ENCODE assay signal across 15 mouse cellular contexts in the genomic region with DNA sequence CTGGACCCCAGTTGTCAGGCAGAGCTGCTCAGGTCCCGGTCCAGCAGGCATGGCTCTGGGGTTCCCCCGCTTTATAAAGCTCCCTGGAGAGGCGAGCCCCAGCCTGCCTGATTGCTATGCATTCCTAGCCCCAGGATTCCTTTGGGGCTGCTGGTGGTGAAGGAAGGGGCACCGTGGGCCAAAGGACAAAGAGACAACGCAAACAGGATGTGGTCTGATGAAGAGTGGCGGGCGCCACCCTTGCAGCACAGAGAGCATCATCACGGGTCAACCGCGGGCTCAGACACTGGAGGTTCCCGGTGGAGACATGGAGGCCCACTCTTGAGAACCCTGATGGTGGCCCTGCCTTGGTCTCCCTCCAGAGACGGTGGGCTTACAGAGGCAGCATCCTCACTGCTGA. TPM values are rescaled to one million over a fixed set of nuclear protein-coding genes. Genes with fewer than 3 reads are reported as not detected.
DNase-seq lines count a peak whose midpoint lies in the region; ATAC-seq and TF ChIP-seq lines count a peak whose summit lies in the region.
"Had no signal": no experiment of that assay in that cellular context is flagged by ENCODE, and none has a peak within 500 bp of the region (broad histone marks: within the 10 kb centered on the region; RNA-seq: fewer than 3 reads in every experiment).

A gene (minus strand): TSS at position 137 of the 400 bp plus-strand sequence.

- no peak within 1 kb of the TSS for H3K4me3 ChIP-seq in forebrain, embryonic 10.5 days
- no peak within 1 kb of the TSS for H3K4me3 ChIP-seq in forebrain, embryonic 16.5 days (replicated peaks; ENCODE audit: low read length)
- peak within 1 kb of the TSS; percentile 40 for H3K4me3 ChIP-seq in C2C12 (ENCODE audit: insufficient read depth, poor library complexity, severe bottlenecking)
- H3K4me3 ChIP-seq in embryonic facial prominence, embryonic 14.5 days (ENCODE audit: low read depth, low read length), result no peak within 1 kb of the TSS
- H3K4me3 ChIP-seq in midbrain, embryonic 14.5 days (replicated peaks; ENCODE audit: low read depth, low read length), result no peak within 1 kb of the TSS
- no peak within 1 kb of the TSS for H3K4me3 ChIP-seq in stomach, postnatal 0 days (ENCODE audit: low read depth, low read length)
- H3K4me3 ChIP-seq: erythroblast, embryonic 14.5 days had no signal

- no peak within 1 kb of the TSS for H3K4me2 ChIP-seq in forebrain, embryonic 16.5 days (ENCODE audit: low read length)
- 0 out of 2 replicates have a peak within 1 kb of the TSS, but pooled peaks have one; percentile 15 for H3K4me2 ChIP-seq in embryonic facial prominence, embryonic 14.5 days (ENCODE audit: low read depth, low read length)
- H3K4me2 ChIP-seq in midbrain, embryonic 14.5 days (ENCODE audit: low read length), result no peak within 1 kb of the TSS; the same call in 1 of the 2 replicates
- H3K4me2 ChIP-seq in stomach, postnatal 0 days (replicated peaks; ENCODE audit: low read depth), result no peak within 1 kb of the TSS

- peak within 1 kb of the TSS; percentile 20; the same call in 1 of the 2 replicates for H3K27ac ChIP-seq in forebrain, embryonic 10.5 days
- no peak within 1 kb of the TSS for H3K27ac ChIP-seq in forebrain, embryonic 16.5 days (ENCODE audit: low read length)
- H3K27ac ChIP-seq in embryonic facial prominence, embryonic 14.5 days (replicated peaks; ENCODE audit: low read depth, low read length), result no peak within 1 kb of the TSS
- peak within 1 kb of the TSS; percentile 26; the same call in 1 of the 2 replicates for H3K27ac ChIP-seq in midbrain, embryonic 14.5 days (replicated peaks; ENCODE audit: low read depth, low read length)
- no peak within 1 kb of the TSS for H3K27ac ChIP-seq in stomach, postnatal 0 days (replicated peaks)

- no peak for TF ChIP-seq CTCF in C2C12 (IDR thresholded peaks at IDR 0.05; ENCODE audit: control insufficient read depth, insufficient read depth, insufficient read length)
- TF ChIP-seq CTCF in stomach, postnatal 0 days (IDR thresholded peaks at IDR 0.05; ENCODE audit: low read depth), result no peak

- 42% methylated on average over 12 of the region's 12 CpGs for WGBS in forebrain, embryonic 10.5 days
- 57% methylated on average over 12 of the region's 12 CpGs for WGBS in forebrain, embryonic 16.5 days
- WGBS in embryonic facial prominence, embryonic 14.5 days, result 39% methylated on average over 12 of the region's 12 CpGs
- WGBS in midbrain, embryonic 14.5 days, result 33% methylated on average over 12 of the region's 12 CpGs
- 47% methylated on average over 12 of the region's 12 CpGs for WGBS in stomach, postnatal 0 days

- H3K4me1 ChIP-seq in forebrain, embryonic 10.5 days, result peaks cover 62% of the 10 kb centered on the region
- peaks cover 38% of the 10 kb centered on the region for H3K4me1 ChIP-seq in forebrain, embryonic 16.5 days (replicated peaks; ENCODE audit: control insufficient read depth, insufficient read depth, low read length)
- peaks cover 22% of the 10 kb centered on the region for H3K4me1 ChIP-seq in embryonic facial prominence, embryonic 14.5 days (ENCODE audit: control insufficient read depth, insufficient read depth, low read length)
- H3K4me1 ChIP-seq in midbrain, embryonic 14.5 days (ENCODE audit: control insufficient read depth, insufficient read depth, low read length), result peaks cover 55% of the 10 kb centered on the region
- H3K4me1 ChIP-seq in stomach, postnatal 0 days (replicated peaks; ENCODE audit: control insufficient read depth, insufficient read depth), result no peaks in the 10 kb centered on the region

- peaks cover 29% of the 10 kb centered on the region for H3K79me2 ChIP-seq in C2C12 (ENCODE audit: control insufficient read depth, insufficient read depth)

- peak within 1 kb of the TSS; percentile 44 for H3ac ChIP-seq in C2C12 (ENCODE audit: control insufficient read depth, insufficient read length, low read depth)

- H3K36me3 ChIP-seq in forebrain, embryonic 10.5 days (replicated peaks), result no peaks in the 10 kb centered on the region; the same call in 1 of the 2 replicates
- H3K36me3 ChIP-seq in forebrain, embryonic 16.5 days (ENCODE audit: control insufficient read depth, insufficient read depth), result no peaks in the 10 kb centered on the region
- no peaks in the 10 kb centered on the region for H3K36me3 ChIP-seq in C2C12 (ENCODE audit: control insufficient read depth, insufficient read depth)
- peaks cover 5% of the 10 kb centered on the region; the same call in 1 of the 2 replicates for H3K36me3 ChIP-seq in embryonic facial prominence, embryonic 14.5 days (ENCODE audit: control insufficient read depth, insufficient read depth, low read length)
- no peaks in the 10 kb centered on the region for H3K36me3 ChIP-seq in midbrain, embryonic 14.5 days (ENCODE audit: control insufficient read depth, insufficient read depth, low read length)
- no peaks in the 10 kb centered on the region for H3K36me3 ChIP-seq in stomach, postnatal 0 days (ENCODE audit: control insufficient read depth, insufficient read depth, low read length)

- H3K27me3 ChIP-seq in forebrain, embryonic 10.5 days (ENCODE audit: poor library complexity, severe bottlenecking), result peaks cover 33% of the 10 kb centered on the region; the same call in 1 of the 2 replicates
- no peaks in the 10 kb centered on the region for H3K27me3 ChIP-seq in forebrain, embryonic 16.5 days (replicated peaks; ENCODE audit: control insufficient read depth, insufficient read depth, low read length)
- H3K27me3 ChIP-seq in C2C12 (ENCODE audit: control insufficient read depth, insufficient read depth, insufficient read length), result no peaks in the 10 kb centered on the region
- no peaks in the 10 kb centered on the region for H3K27me3 ChIP-seq in embryonic facial prominence, embryonic 14.5 days (replicated peaks; ENCODE audit: control insufficient read depth, insufficient read depth, low read length)
- H3K27me3 ChIP-seq in midbrain, embryonic 14.5 days (ENCODE audit: control insufficient read depth, insufficient read depth, low read length), result no peaks in the 10 kb centered on the region
- H3K27me3 ChIP-seq in stomach, postnatal 0 days (ENCODE audit: control insufficient read depth, insufficient read depth, low read length), result no peaks in the 10 kb centered on the region

- H3K9ac ChIP-seq in forebrain, embryonic 16.5 days (replicated peaks; ENCODE audit: low read depth, low read length), result no peak within 1 kb of the TSS
- peak within 1 kb of the TSS; percentile 40 for H3K9ac ChIP-seq in embryonic facial prominence, embryonic 14.5 days (ENCODE audit: low read depth, low read length)
- no peak within 1 kb of the TSS for H3K9ac ChIP-seq in midbrain, embryonic 14.5 days (replicated peaks; ENCODE audit: low read length)
- H3K9ac ChIP-seq in stomach, postnatal 0 days (ENCODE audit: low read length), result no peak within 1 kb of the TSS

- no peak for DNase-seq in forebrain, embryonic 10.5 days (ENCODE audit: extremely low spot score, low spot score)
- no peak for DNase-seq in embryonic facial prominence, embryonic 14.5 days (ENCODE audit: low spot score)
- DNase-seq in midbrain, embryonic 14.5 days, result no peak
- no peak for DNase-seq in stomach, postnatal 0 days (ENCODE audit: low spot score)
- DNase-seq in heart, adult 11 months, result no peak
- no peak for DNase-seq in layer of hippocampus, adult 18-20 months (ENCODE audit: low spot score in 2 of 2)
- DNase-seq: cerebellum, postnatal 10 days; heart, postnatal 4 days; kidney, postnatal 25 days; lung, adult 2 months; retina, postnatal 1 day had no signal

- H3K79me3 ChIP-seq in C2C12 (ENCODE audit: low read depth), result peaks cover 6% of the 10 kb centered on the region

- no peak for TF ChIP-seq EP300 in stomach, postnatal 0 days (optimal IDR thresholded peaks at IDR 0.05)

- no peak for ATAC-seq in forebrain, embryonic 16.5 days
- no peak for ATAC-seq in embryonic facial prominence, embryonic 14.5 days (ENCODE audit: low read depth)
- no peak for ATAC-seq in midbrain, embryonic 14.5 days (ENCODE audit: low FRiP score, low TSS enrichment)
- no peak for ATAC-seq in stomach, postnatal 0 days (ENCODE audit: low FRiP score, low TSS enrichment)

- no peaks in the 10 kb centered on the region for H3K9me3 ChIP-seq in forebrain, embryonic 10.5 days
- no peaks in the 10 kb centered on the region for H3K9me3 ChIP-seq in forebrain, embryonic 16.5 days (ENCODE audit: control insufficient read depth, low read length)
- H3K9me3 ChIP-seq in embryonic facial prominence, embryonic 14.5 days (ENCODE audit: control insufficient read depth, low read length), result no peaks in the 10 kb centered on the region
- H3K9me3 ChIP-seq in midbrain, embryonic 14.5 days (ENCODE audit: control insufficient read depth, low read length), result no peaks in the 10 kb centered on the region
- no peaks in the 10 kb centered on the region for H3K9me3 ChIP-seq in stomach, postnatal 0 days (ENCODE audit: control insufficient read depth, low read length)

TF ChIP-seq in C2C12, 6 proteins besides CTCF, POLR2A, EP300 and RAD21:
- TF ChIP-seq MYOG (IDR thresholded peaks at IDR 0.05; ENCODE audit: control insufficient read depth, extremely low read depth, insufficient read length) (no peak), USF1 (IDR thresholded peaks at IDR 0.05; ENCODE audit: low read depth) (no peak), CEBPB (IDR thresholded peaks at IDR 0.05; ENCODE audit: low read depth) (no peak), MYOD1 (IDR thresholded peaks at IDR 0.05; ENCODE audit: control insufficient read depth, insufficient read length, low read depth) (no peak), MAX (IDR thresholded peaks at IDR 0.05) (no peak), FOSL1 (IDR thresholded peaks at IDR 0.05; ENCODE audit: insufficient read depth, low read length, poor library complexity, severe bottlenecking) (no peak)
TF ChIP-seq in C2C12: peak in this region for 0.

RNA-seq across cellular contexts. Expression of the gene that starts here (rescaled TPM):
- 0.09 and 0.14 TPM in 2 replicates for polyA plus RNA-seq in forebrain, embryonic 10.5 days (2016; fragmentation: Nextera tagmentation; extraction: Ambion mirVana)
- polyA plus RNA-seq in forebrain, embryonic 16.5 days (2015; fragmentation: Nextera tagmentation; extraction: Ambion mirVana), result 0.06 TPM in 1 of 2 replicates, not detected in the other
- polyA plus RNA-seq in C2C12 (2012; fragmentation: generic; extraction: Trizol), result 4.1 TPM
- 0.10 and 0.22 TPM in 2 replicates for polyA plus RNA-seq in embryonic facial prominence, embryonic 14.5 days (2014; fragmentation: Nextera tagmentation; extraction: Ambion mirVana)
- polyA plus RNA-seq in midbrain, embryonic 14.5 days (2014; fragmentation: Nextera tagmentation; extraction: Ambion mirVana), result 0.13 TPM in 1 of 2 replicates, not detected in the other
- 0.08 and 0.10 TPM in 2 replicates for polyA plus RNA-seq in stomach, postnatal 0 days (2015; fragmentation: Nextera tagmentation; extraction: Ambion mirVana)
- total RNA-seq in layer of hippocampus, adult 18-20 months (2021), result not detected
- total RNA-seq: heart, postnatal 4 days; left cerebral cortex, postnatal 14 days had no signal
- polyA plus RNA-seq: erythroblast, embryonic 14.5 days had no signal

Comparison
In these comparisons a context has a peak if more than half of its experiments do, and no peak if none do; other contexts are left out.
1. H3K27ac ChIP-seq: peak in forebrain, embryonic 10.5 days (single experiment) and midbrain, embryonic 14.5 days (single experiment); none in forebrain, embryonic 16.5 days (single experiment), embryonic facial prominence, embryonic 14.5 days (single experiment) and stomach, postnatal 0 days (single experiment).